Mouse (Mus musculus) thymus, adult 2 months (tissue): Measurements from ENCODE around the gene Nod2. TPM values are rescaled to one million over a fixed set of nuclear protein-coding genes. Genes with fewer than 3 reads are reported as not detected.
"Not testable (repeated sequence)": the region's sequence is repeated elsewhere in the genome, so short reads cannot be mapped to it uniquely, and the experiment has no call there.

Experiments used
- DNase-seq: peaks from one replicate; pipeline ENCODE4 v3.0.0; 2021
- H3K27ac ChIP-seq: fragments of 200-500 bp; 2 replicates; pipeline ENCODE4 v1.5.1; 2012; ENCODE audit warnings: low read length, control low read depth; ENCODE audit not compliant: control insufficient read depth, insufficient read depth
- H3K27me3 ChIP-seq: fragments of 200-500 bp; 2 replicates; pipeline ENCODE4 v1.6.1; 2012; ENCODE audit warnings: mild to moderate bottlenecking, low read length, moderate library complexity, mixed read lengths; ENCODE audit not compliant: control insufficient read depth, insufficient read depth
- H3K36me3 ChIP-seq: fragments of 200-500 bp; 2 replicates; pipeline ENCODE4 v1.6.1; 2012; ENCODE audit warnings: mild to moderate bottlenecking, low read length, moderate library complexity; ENCODE audit not compliant: control insufficient read depth, insufficient read depth
- H3K4me1 ChIP-seq: fragments of 200-500 bp; replicated peaks from 2 replicates; pipeline ENCODE4 v1.6.1; 2012; ENCODE audit warnings: low read length; ENCODE audit not compliant: control insufficient read depth, insufficient read depth
- H3K4me3 ChIP-seq: fragments of 200-500 bp; 2 replicates; pipeline ENCODE4 v1.5.1; 2012; ENCODE audit warnings: mild to moderate bottlenecking, low read length, control low read depth, moderate library complexity; ENCODE audit not compliant: control insufficient read depth, insufficient read depth
- CTCF ChIP-seq: fragments of 200-500 bp; IDR thresholded peaks from 2 replicates; pipeline ENCODE4 v1.5.1; 2012; ENCODE audit warnings: mild to moderate bottlenecking, control low read depth, low read length, moderate library complexity, borderline replicate concordance; ENCODE audit not compliant: control insufficient read depth, poor library complexity, insufficient read depth; ENCODE audit errors: extremely low read depth
- POLR2A ChIP-seq: fragments of 200-500 bp; IDR thresholded peaks from 2 replicates; pipeline ENCODE4 v1.6.1; 2012; ENCODE audit warnings: mild to moderate bottlenecking, low read length, control low read depth, moderate library complexity; ENCODE audit not compliant: control insufficient read depth, poor library complexity, insufficient read depth; ENCODE audit errors: extremely low read depth
- WGBS: fragments of 180-500 bp; shearing (Covaris S2); methylation state at CpG from one replicate; pipeline ENCODE4 v1.1.7; 2018; 5-methylcytosine and 5-hydroxymethylcytosine counted together
- polyA plus RNA-seq: library from polyadenylated mRNA; depleted of rRNA; stranded (reverse); fragments of >200 nt; gene quantifications from 2 replicates; pipeline ENCODE4 v1.2.3, GENCODE M21; 2012

Gene Nod2
- polyA plus RNA-seq, 1 experiment, result 2.7 TPM

DNA sequence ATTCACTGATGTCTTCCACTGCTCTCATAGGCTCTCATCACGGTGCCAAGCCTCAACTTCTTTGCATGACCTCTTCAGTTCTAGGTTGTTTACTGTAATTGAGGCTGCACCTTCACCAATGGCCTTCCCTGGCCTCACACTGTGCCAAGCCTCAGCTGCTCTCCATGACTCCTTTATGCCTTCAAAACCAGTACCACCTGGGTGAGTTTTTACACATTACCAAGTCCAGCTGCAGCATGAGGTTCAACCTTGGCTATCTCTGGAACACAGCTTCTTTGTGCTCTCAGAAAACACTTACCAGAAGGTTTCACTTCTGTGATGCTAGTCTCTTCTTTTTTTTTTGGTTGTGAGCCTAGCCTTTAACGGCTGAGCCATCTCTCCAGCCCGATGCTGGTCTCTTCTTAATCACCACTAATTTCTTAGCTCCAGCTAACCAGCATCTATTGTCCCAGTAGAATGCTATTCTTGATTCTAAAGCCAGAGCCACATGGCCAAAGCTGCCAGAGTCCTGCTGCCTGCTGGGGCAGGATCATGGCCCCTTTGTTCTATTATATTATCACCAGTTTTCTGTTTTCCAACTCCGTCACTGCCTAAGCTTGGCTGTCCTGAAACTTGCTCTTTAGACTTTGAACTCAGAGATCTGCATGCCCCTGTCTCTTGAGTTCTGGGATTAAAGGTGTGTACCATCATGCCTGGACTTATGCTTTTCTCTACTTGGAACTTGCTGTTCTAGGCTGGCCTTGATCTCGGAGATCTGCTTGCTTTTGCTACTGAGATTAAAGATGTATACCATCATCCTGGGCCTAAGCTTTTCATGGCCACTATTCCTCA, 4.2 kb upstream of the Nod2 start:
- no peak for DNase-seq
- no peaks in the 10 kb centered on the region for H3K36me3 ChIP-seq
- 94% methylated on average over 5 of the region's 5 CpGs for WGBS
- TF ChIP-seq CTCF, result no peak
- TF ChIP-seq POLR2A, result no peak
- no peak overlapping the region for H3K27ac ChIP-seq
- peaks cover 11% of the 10 kb centered on the region for H3K4me1 ChIP-seq
- no peak overlapping the region for H3K4me3 ChIP-seq
- H3K27me3 ChIP-seq, result no peaks in the 10 kb centered on the region

DNA sequence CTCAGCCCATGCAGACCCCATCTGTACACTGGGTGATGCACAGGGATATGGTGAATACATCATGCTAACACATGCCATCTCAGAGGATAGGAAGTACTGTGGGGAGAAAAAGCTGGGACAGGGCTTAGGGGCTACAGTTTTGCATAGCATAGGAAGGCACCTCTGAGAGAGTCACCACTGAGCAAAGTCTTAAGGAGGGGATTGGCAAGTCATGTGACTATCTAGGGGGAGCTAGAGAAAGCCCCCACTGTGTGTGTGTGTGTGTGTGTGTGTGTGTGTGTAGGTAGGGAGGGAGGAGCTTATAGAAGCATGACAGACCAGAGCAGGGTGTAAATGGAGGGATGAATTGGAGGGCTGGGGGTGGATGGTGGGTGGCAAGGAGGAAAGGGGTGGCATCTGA, 1.2 kb downstream of the Nod2 start:
- peaks cover 23% of the 10 kb centered on the region for H3K4me1 ChIP-seq
- H3K27ac ChIP-seq, result no peak overlapping the region
- no peaks in the 10 kb centered on the region for H3K27me3 ChIP-seq
- no peak for DNase-seq
- no peak overlapping the region for H3K4me3 ChIP-seq
- no peaks in the 10 kb centered on the region for H3K36me3 ChIP-seq
- TF ChIP-seq CTCF (no peak), POLR2A (no peak)

DNA sequence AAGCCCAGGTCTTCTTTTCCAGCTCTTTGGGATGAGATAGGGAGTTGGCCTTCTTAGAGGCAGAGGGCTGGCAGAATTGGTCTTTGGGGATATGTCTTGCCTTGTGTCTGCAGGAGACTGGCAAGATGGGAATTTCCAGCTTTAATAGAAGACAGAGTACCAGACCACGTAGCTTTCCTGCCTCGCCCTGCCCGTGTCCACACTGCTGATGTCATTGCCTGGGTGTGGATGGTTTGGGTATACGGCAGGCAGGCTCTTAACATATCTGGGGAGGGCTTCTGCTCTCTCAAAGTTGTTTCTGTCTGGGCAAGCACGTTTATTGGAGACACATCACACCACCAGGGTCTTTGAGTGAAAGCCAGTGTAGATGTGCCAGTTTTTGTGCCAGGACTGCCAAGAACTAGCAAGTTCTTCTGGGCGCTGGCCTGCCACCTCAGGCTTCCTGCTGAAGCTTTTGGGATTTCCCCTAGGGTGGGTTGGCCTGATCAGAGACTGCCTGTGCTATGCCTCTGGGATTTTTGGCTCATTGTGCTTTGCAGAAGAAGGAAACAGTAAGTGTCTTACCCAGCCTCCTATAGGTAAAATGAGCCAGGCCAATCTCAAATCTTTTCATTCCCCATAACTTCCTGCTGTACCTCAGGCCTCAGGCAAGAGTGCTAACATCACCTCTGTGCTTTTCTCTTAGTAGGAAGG, 3.0 kb downstream of the Nod2 start:
- Histone ChIP-seq H3K27me3 (no peaks in the 10 kb centered on the region), H3K36me3 (no peaks in the 10 kb centered on the region), H3K4me1 (peaks cover 23% of the 10 kb centered on the region), H3K27ac (no peak overlapping the region), H3K4me3 (no peak overlapping the region)
- WGBS, result 77% methylated on average over 6 of the region's 6 CpGs
- no peak for DNase-seq
- TF ChIP-seq POLR2A (no peak), CTCF (no peak)

DNA sequence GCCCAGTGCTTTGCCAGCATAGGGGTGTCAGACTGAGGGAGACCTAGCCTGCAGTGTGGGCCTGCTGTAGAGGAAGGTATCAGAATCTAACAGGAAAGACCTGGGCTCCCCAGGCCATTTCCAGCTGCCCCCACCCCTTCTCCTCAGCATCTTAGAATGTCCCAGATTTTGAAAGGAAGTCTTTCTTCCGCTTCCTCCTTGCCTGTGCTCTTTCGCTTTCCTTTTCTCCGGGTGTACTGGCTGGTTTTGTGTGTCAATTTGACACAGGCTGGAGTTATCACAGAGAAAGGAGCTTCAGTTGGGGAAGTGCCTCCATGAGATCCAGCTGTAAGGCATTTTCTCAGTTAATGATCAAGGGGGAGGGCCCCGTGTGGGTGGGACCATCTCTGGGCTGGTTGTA, 4.0 kb downstream of the Nod2 start:
- not testable (repeated sequence) for DNase-seq, H3K36me3 ChIP-seq, H3K27ac ChIP-seq, H3K4me3 ChIP-seq, H3K27me3 ChIP-seq
- H3K4me1 ChIP-seq, result peaks cover 23% of the 10 kb centered on the region
- WGBS, result 30% methylated on average over 4 of the region's 4 CpGs

DNA sequence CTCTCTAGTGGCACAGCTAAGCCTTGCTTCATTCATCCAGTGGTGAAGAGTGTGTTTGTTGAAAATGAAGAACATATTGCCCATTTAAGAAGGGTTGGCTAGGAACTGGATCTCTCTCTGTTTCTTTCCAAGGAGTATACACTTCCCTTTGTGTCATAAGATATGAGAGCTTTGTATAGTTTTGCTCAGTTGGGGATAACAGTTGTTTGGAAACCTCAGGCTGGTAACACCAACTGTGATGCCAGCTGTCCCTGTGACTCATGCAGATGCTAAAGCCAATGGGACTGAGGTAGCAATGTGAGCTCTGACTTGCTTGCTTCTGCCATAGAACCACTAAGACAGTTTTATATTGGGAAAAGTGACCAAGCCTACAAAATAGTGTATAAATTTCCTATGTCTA, 8.2 kb downstream of the Nod2 start:
- no peak for TF ChIP-seq POLR2A
- Histone ChIP-seq H3K4me3 (no peak overlapping the region), H3K27ac (no peak overlapping the region), H3K36me3 (no peaks in the 10 kb centered on the region), H3K4me1 (peaks cover 10% of the 10 kb centered on the region), H3K27me3 (no peaks in the 10 kb centered on the region)
- DNase-seq, result no peak

DNA sequence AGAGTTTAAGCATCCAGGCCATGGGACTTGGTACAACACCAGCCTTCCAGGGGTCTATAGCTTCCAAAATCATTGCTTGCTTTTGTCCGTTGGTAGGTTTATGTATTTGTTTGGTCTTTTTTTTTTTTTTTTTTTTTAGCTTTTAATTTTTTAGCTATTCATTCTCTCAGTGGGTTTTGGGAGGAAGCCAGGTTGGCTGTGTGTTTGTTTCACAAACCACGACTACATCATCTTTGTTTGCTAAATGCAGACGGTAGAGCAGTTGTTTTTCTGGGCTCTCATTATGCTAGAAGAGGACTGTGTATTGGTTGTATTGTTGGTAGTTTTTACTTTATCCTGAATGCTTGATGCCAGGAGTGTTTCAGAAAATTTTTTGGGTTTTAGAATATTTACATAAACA, 12.8 kb downstream of the Nod2 start:
- DNase-seq, result no peak
- Histone ChIP-seq H3K4me3 (no peak overlapping the region), H3K36me3 (no peaks in the 10 kb centered on the region), H3K27ac (no peak overlapping the region), H3K4me1 (peaks cover 9% of the 10 kb centered on the region), H3K27me3 (no peaks in the 10 kb centered on the region)
- 67% methylated on average over 3 of the region's 3 CpGs for WGBS
- TF ChIP-seq CTCF, result no peak
- no peak for TF ChIP-seq POLR2A

DNA sequence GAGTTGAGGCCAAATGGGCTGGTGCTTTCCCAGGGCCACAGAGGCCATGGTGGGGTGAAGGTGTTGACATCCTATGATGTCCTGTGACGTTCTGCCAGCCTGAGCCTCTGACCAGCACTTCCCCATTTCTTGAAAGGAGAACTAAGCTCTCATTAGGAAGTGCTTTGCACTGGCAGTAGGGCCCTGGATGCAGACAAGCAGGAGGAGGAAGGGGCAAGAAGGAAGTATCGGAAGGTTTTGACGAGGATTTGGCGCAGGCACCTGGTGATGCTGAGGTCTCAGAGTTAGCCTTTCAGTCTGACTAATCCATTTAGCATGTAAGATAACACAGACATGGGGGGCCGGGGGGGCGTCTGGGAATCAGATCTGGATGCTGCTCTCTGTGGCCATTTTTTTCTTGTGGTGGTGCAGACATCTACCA, 15.3 kb downstream of the Nod2 start:
- WGBS, result 64% methylated on average over 6 of the region's 6 CpGs
- no peaks in the 10 kb centered on the region for H3K27me3 ChIP-seq
- no peak overlapping the region for H3K27ac ChIP-seq
- no peak overlapping the region for H3K4me3 ChIP-seq
- H3K4me1 ChIP-seq, result peaks cover 9% of the 10 kb centered on the region
- no peaks in the 10 kb centered on the region for H3K36me3 ChIP-seq
- DNase-seq, result no peak
- TF ChIP-seq POLR2A (no peak), CTCF (no peak)
